In the genomic region with DNA sequence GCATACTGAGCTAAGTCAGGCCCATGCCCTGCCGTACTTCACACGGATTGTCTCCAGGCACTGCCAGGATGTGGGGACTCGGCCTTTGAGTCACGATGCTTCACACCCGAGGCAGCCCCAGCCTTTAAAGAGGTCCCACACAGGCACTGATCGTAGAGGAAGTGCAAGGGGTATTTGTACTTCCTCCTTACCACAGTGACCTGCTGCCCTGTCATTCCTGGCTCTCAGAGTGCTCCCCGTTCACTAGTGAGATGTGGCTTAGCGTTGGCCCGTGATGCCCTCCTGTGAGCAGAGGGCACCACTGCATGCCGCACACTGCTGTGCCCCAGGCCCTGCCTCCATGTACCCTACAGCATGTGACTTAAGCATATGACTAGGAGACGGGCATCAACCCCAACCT, we compare ENCODE assay signal across 12 mouse cellular contexts.
DNase-seq lines count a peak whose midpoint lies in the region; ATAC-seq lines count a peak whose summit lies in the region.
"Had no signal": no experiment of that assay in that cellular context is flagged by ENCODE, and none has a peak within 500 bp of the region (broad histone marks: within the 10 kb centered on the region; RNA-seq: fewer than 3 reads in every experiment).

No protein-coding gene starts in this region.

- ATAC-seq in liver, embryonic 16.5 days (ENCODE audit: low read depth) = peak; percentile 11; the same call in 1 of the 2 replicates
- no peak for ATAC-seq in liver, embryonic 12.5 days
- ATAC-seq in activated CD4-positive, CD25-positive, alpha-beta regulatory T cell, adult 4 months = peak; percentile 65

- no peaks in the 10 kb centered on the region for H3K27me3 ChIP-seq in liver, embryonic 16.5 days (ENCODE audit: control insufficient read depth, insufficient read depth, low read depth, low read length)
- no peaks in the 10 kb centered on the region for H3K27me3 ChIP-seq in liver, embryonic 12.5 days (replicated peaks)
- H3K27me3 ChIP-seq: limb, embryonic 15.5 days had no signal

- no peak overlapping the region for H3K27ac ChIP-seq in liver, embryonic 16.5 days (ENCODE audit: low read length)
- no peak overlapping the region for H3K27ac ChIP-seq in liver, embryonic 12.5 days
- H3K27ac ChIP-seq: heart, adult 2 months; limb, embryonic 15.5 days had no signal

- H3K4me2 ChIP-seq in liver, embryonic 16.5 days (ENCODE audit: low read depth, low read length) = no peak overlapping the region
- no peak overlapping the region for H3K4me2 ChIP-seq in liver, embryonic 12.5 days
- H3K4me2 ChIP-seq: limb, embryonic 15.5 days had no signal

- 26% methylated on average over 11 of the region's 11 CpGs for WGBS in liver, embryonic 16.5 days (ENCODE audit: insufficient replicate concordance)
- 32% methylated on average over 11 of the region's 11 CpGs for WGBS in liver, embryonic 12.5 days (ENCODE audit: insufficient replicate concordance)

- peak; percentile 62 for DNase-seq in CD4-positive, CD25-positive, alpha-beta regulatory T cell, adult 2 months (ENCODE audit: low read depth, low spot score)
- peak; percentile 62 for DNase-seq in naive thymus-derived CD4-positive, alpha-beta T cell, adult 2 months (ENCODE audit: low read depth)
- DNase-seq in left cerebral cortex, adult 11 months (ENCODE audit: low spot score) = no peak
- DNase-seq in urinary bladder, postnatal 10 days (ENCODE audit: low spot score) = no peak
- DNase-seq: heart, adult 2 months; heart, postnatal 36 days; kidney, adult 9 months had no signal

- H3K4me3 ChIP-seq in liver, embryonic 16.5 days (ENCODE audit: low read depth, low read length) = no peak overlapping the region
- no peak overlapping the region for H3K4me3 ChIP-seq in liver, embryonic 12.5 days
- H3K4me3 ChIP-seq: erythroblast, embryonic 14.5 days; heart, adult 2 months; limb, embryonic 15.5 days had no signal

- no peak overlapping the region for H3K9ac ChIP-seq in liver, embryonic 16.5 days (ENCODE audit: low read depth, low read length)
- H3K9ac ChIP-seq in liver, embryonic 12.5 days = no peak overlapping the region
- H3K9ac ChIP-seq: limb, embryonic 15.5 days had no signal

- H3K36me3 ChIP-seq in liver, embryonic 16.5 days (ENCODE audit: control insufficient read depth, insufficient read depth) = no peaks in the 10 kb centered on the region
- H3K36me3 ChIP-seq in liver, embryonic 12.5 days = no peaks in the 10 kb centered on the region

- no peaks in the 10 kb centered on the region for H3K9me3 ChIP-seq in liver, embryonic 16.5 days (replicated peaks; ENCODE audit: control insufficient read depth, low read length)
- H3K9me3 ChIP-seq in liver, embryonic 12.5 days (replicated peaks) = no peaks in the 10 kb centered on the region
- H3K9me3 ChIP-seq: limb, embryonic 15.5 days had no signal

- H3K4me1 ChIP-seq in liver, embryonic 16.5 days (ENCODE audit: control insufficient read depth, low read depth, low read length) = peaks cover 2% of the 10 kb centered on the region
- H3K4me1 ChIP-seq in liver, embryonic 12.5 days = peaks cover 21% of the 10 kb centered on the region

Comparison
In these comparisons a context has a peak if more than half of its experiments do, and no peak if none do; other contexts are left out.
1. DNase-seq: peak in CD4-positive, CD25-positive, alpha-beta regulatory T cell, adult 2 months (single experiment) and naive thymus-derived CD4-positive, alpha-beta T cell, adult 2 months (single experiment); none in left cerebral cortex, adult 11 months (single experiment) and urinary bladder, postnatal 10 days (single experiment).